1 mouse cellular context compared by ENCODE assay signal in genomic region chr2:122137839-122138465, GRCm38 (mm10).
A peak's percentile ranks its signal among the peaks of the same experiment; 100 is the strongest.
TF ChIP-seq lines count a peak whose summit lies in the region.

No protein-coding gene starts in this region.

TF ChIP-seq in MEL, 35 proteins besides CTCF, POLR2A, EP300 and RAD21 (continued from another document):
- TF ChIP-seq ETS1 (IDR thresholded peaks at IDR 0.05; ENCODE audit: low read depth, low read length) (peak; percentile 89), TAL1 (IDR thresholded peaks at IDR 0.05; ENCODE audit: low read length) (peak; percentile 92), MAFK (IDR thresholded peaks at IDR 0.05; ENCODE audit: borderline replicate concordance, low read depth, low read length) (peak; percentile 45; the same call in 1 of the 2 replicates), JUND (IDR thresholded peaks at IDR 0.05; ENCODE audit: low read depth, low read length) (no peak), MAZ (IDR thresholded peaks at IDR 0.05; ENCODE audit: low read depth, low read length) (no peak), BHLHE40 (IDR thresholded peaks at IDR 0.05; ENCODE audit: borderline replicate concordance, low read depth, low read length) (peak; percentile 40; the same call in 1 of the 2 replicates), MXI1 (IDR thresholded peaks at IDR 0.05; ENCODE audit: low read depth, low read length) (no peak; the same call in none of the 2 replicates), MYB (IDR thresholded peaks at IDR 0.05; ENCODE audit: low read depth, low read length) (peak; percentile 68), TCF12 (IDR thresholded peaks at IDR 0.05; ENCODE audit: low read depth, low read length) (peak; percentile 92), POLR2AphosphoS2 (IDR thresholded peaks at IDR 0.05; ENCODE audit: low read length) (no peak), E2F4 (IDR thresholded peaks at IDR 0.05; ENCODE audit: borderline replicate concordance, low read depth, low read length) (no peak)
